Mouse (Mus musculus) liver, embryonic 14.5 days (tissue): ENCODE measurements around the gene Ghitm. TPM values are rescaled to one million over a fixed set of nuclear protein-coding genes. Genes with fewer than 3 reads are reported as not detected.
"Not testable (repeated sequence)": the region's sequence is repeated elsewhere in the genome, so short reads cannot be mapped to it uniquely, and the experiment has no call there.

Source experiments
- ATAC-seq: fragments of 200-750 bp; cut with Nextera tagmentation; 2 replicates; pipeline ENCODE4 v1.8.0; 2017; ENCODE audit warnings: moderate number of reproducible peaks, mild to moderate bottlenecking, moderate library complexity; ENCODE audit not compliant: insufficient read depth
- DNase-seq, 3 experiments: peaks; one replicate each; pipeline ENCODE4 v3.0.0-alpha.2; 2012 to 2013; ENCODE audit warnings: low read depth in 3 of 3, low spot score in 3 of 3
- H3K27ac ChIP-seq: fragments of 300-500 bp; sonication (generic); 2 replicates; pipeline ENCODE4 v1.5.1; 2014; ENCODE audit warnings: moderate library complexity, mild to moderate bottlenecking, control low read depth, inconsistent platforms
- H3K27me3 ChIP-seq: fragments of 300-500 bp; sonication (generic); 2 replicates; pipeline ENCODE4 v1.6.1; 2014; ENCODE audit warnings: mild to moderate bottlenecking, low read length, moderate library complexity; ENCODE audit not compliant: control insufficient read depth, insufficient read depth
- H3K36me3 ChIP-seq: fragments of 300-500 bp; sonication (generic); replicated peaks from 2 replicates; pipeline ENCODE4 v1.6.1; 2014; ENCODE audit warnings: low read depth; ENCODE audit not compliant: control insufficient read depth, insufficient read depth
- H3K4me1 ChIP-seq, 2 experiments: fragments of 200-500 bp in 1 of 2; fragments of 300-500 bp in 1 of 2; sonication (generic) in 1 of 2; replicated peaks; 2 replicates each; pipeline ENCODE4 v1.6.1; 2012 to 2014; ENCODE audit warnings: antibody characterized with exemption in 1 of 2, inconsistent platforms in 1 of 2, low read length in 1 of 2; ENCODE audit not compliant: control insufficient read depth in 2 of 2, insufficient read depth in 2 of 2
- H3K4me2 ChIP-seq: fragments of 300-500 bp; sonication (generic); 2 replicates; pipeline ENCODE4 v1.6.1; 2014; ENCODE audit warnings: low read depth, mild to moderate bottlenecking, control low read depth, moderate library complexity
- H3K4me3 ChIP-seq, 2 experiments: fragments of 200-500 bp in 1 of 2; fragments of 300-500 bp in 1 of 2; sonication (generic) in 1 of 2; 2 replicates each; pipeline ENCODE4 v1.5.1; 2012 to 2014; ENCODE audit warnings: low read depth in 2 of 2, low read length in 2 of 2, mild to moderate bottlenecking in 2 of 2, control low read depth in 1 of 2, inconsistent platforms in 1 of 2, moderate library complexity in 1 of 2; ENCODE audit not compliant: insufficient read depth in 1 of 2
- H3K9ac ChIP-seq: fragments of 300-500 bp; sonication (generic); replicated peaks from 2 replicates; pipeline ENCODE4 v1.6.1; 2014; ENCODE audit warnings: mild to moderate bottlenecking, control low read depth, moderate library complexity
- H3K9me3 ChIP-seq: fragments of 300-500 bp; sonication (generic); 2 replicates; pipeline ENCODE4 v1.6.1; 2016; ENCODE audit warnings: low read length, mixed read lengths; ENCODE audit not compliant: control insufficient read depth
- CTCF ChIP-seq: IDR thresholded peaks from 2 replicates; pipeline ENCODE4 v1.5.1; 2016; ENCODE audit warnings: antibody characterized with exemption, low read depth, control low read depth
- EP300 ChIP-seq: IDR thresholded peaks from 2 replicates; pipeline ENCODE4 v1.6.1; 2016; ENCODE audit warnings: antibody characterized with exemption, low read depth
- WGBS: fragments of 180-500 bp; shearing (Covaris S2); extraction: QIAGEN DNeasy Blood & Tissue Kit; methylation state at CpG from one replicate; pipeline ENCODE4 v1.1.7; 2014; ENCODE audit not compliant: insufficient replicate concordance; 5-methylcytosine and 5-hydroxymethylcytosine counted together
- polyA plus RNA-seq, 2 experiments: library from polyadenylated mRNA; depleted of rRNA in 1 of 2; stranded (reverse) in 1 of 2; unstranded in 1 of 2; fragments of >200 nt; fragmentation: Nextera tagmentation in 1 of 2; extraction: Ambion mirVana in 1 of 2; gene quantifications; 2 replicates each; pipeline versions ENCODE4 v1.2.1 to v1.2.3; 2012 to 2014

Gene Ghitm
- polyA plus RNA-seq, 2 experiments: 88.4 to 231 TPM

DNA sequence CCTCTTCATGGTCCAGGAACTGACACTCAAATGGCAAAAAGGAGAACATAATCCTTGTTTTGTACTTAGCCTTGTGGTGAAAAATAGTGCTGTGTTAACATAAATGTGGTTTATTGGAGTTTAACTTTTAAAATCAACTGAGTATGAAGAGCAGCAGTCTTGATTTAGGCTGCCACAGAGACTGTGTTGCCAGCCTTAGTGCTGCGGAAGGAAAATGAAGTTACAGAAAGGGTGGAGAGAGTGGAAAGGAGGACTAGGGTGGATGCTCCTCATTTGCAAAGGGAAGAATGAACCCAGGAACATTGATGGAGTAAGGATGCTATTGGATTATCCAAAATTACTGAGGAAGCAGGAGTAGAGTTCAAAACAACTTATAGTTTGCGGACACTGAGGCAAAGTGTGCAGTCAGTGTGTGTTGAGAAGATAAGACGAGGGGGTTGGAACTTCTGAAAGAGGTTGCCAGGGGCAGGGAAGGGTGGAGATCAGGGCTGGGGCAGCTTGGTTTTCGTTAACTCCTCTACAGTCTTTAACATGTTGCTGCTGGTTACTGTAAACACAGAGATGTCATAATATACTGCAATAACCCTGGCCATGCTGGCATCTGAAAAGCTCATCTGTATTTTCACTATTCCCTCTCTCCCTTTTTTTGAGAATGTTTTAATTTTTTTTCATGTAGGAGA, 28.3 kb upstream of the Ghitm start:
- WGBS: 28% methylated on average over 4 of the region's 4 CpGs
- H3K4me2 ChIP-seq: peak overlapping the region; percentile 62
- peaks cover 29 to 32% of the 10 kb centered on the region in 2 experiments for H3K4me1 ChIP-seq
- H3K9ac ChIP-seq: peak overlapping the region; percentile 54
- H3K27me3 ChIP-seq: no peaks in the 10 kb centered on the region
- H3K27ac ChIP-seq: peak overlapping the region; percentile 87
- H3K9me3 ChIP-seq: no peaks in the 10 kb centered on the region
- peak; percentile 97 for ATAC-seq
- H3K4me3 ChIP-seq: peak overlapping the region in 1 of 2 experiments; percentile 18; a peak in 1 of 4 replicates
- TF ChIP-seq EP300 (peak; percentile 78), CTCF (no peak)
- no peaks in the 10 kb centered on the region for H3K36me3 ChIP-seq
- peak; percentile 53 to 74 (median 59) for DNase-seq

DNA sequence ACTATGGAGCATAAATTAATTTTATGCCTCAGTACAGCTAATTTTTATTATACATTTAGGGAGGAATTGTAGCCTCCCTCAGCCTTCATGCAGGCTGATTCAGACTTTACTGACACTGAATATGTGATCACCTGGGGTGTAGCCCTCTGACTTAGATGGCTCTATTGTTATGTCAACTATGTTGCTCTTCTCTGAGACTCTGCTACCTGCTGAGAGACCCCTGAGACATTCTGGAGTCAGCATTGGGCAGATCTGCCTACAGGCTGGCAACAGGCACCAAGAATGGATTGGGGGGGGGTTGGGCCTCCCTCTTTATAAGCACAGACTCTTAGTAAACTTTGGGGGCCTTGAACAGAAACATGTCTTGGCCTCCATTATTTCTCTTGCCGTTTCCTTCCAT, 19.3 kb upstream of the Ghitm start:
- Histone ChIP-seq H3K9ac (no peak overlapping the region), H3K9me3 (no peaks in the 10 kb centered on the region), H3K27ac (no peak overlapping the region), H3K27me3 (no peaks in the 10 kb centered on the region), H3K4me2 (no peak overlapping the region), H3K4me1 (no peaks in the 10 kb centered on the region), H3K36me3 (no peaks in the 10 kb centered on the region), H3K4me3 (no peak overlapping the region)
- DNase-seq: no peak
- WGBS: 46% methylated on average over 1 of the region's 1 CpGs
- TF ChIP-seq EP300 (no peak), CTCF (no peak)
- no peak for ATAC-seq

DNA sequence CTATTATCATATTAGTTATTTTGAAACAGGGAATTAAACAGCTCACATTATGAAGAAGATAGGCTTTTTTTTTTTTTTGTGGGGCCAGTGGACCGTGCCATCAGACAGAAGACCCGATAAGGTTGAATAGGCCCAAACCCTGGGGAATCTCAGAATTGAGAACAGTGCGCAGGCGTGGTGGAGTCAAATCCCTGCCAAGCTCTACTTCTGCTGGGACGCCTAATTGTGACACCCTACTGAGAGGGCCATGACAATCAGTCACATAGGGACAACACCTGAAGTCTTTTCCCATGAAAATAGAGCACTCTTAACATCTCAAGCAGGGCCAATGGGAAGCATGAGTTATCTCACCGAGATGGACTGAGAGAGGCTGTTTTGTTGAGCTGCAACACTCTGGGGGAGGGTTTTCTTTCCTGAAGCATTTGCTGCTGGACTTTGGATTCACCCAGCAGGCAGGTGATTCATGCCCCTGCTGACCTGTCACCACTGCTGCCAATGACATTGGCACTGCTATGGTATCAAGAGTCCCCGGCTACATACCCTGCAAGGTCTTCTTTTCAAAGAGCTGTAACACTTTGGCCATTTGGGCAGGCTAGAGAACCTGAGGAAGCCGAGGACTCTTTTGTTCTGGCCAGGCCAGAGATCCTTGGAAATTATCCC, 4.1 kb upstream of the Ghitm start:
- Histone ChIP-seq H3K9me3 (no peaks in the 10 kb centered on the region), H3K27ac (no peak overlapping the region), H3K27me3 (no peaks in the 10 kb centered on the region), H3K4me3 (no peak overlapping the region), H3K4me1 (no peaks in the 10 kb centered on the region; a peak in 1 of 4 replicates), H3K9ac (no peak overlapping the region), H3K4me2 (no peak overlapping the region), H3K36me3 (no peaks in the 10 kb centered on the region)
- 71% methylated on average over 8 of the region's 8 CpGs for WGBS
- no peak for TF ChIP-seq EP300
- no peak for TF ChIP-seq CTCF
- ATAC-seq (no peak), DNase-seq (no peak)

DNA sequence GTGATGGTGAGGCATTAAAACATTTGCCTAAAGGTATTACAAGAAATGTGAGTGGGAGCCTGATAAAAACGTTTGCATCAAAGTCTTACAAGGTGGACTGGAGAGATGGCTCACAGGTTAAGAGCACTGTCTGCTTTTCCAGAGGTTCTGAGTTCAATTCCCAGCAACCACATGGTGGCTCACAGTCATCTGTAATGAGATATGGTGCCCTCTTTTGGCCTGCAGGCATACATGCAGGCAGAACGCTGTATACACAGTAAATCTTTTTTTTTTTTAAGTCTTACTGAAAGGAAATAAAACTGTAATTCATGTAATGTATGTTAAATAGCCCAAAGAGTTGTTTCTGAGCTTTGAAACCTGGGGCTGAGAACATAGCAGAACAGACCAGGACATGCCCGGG, 2.5 kb upstream of the Ghitm start:
- not testable (repeated sequence) for H3K4me2 ChIP-seq, H3K4me3 ChIP-seq, H3K27ac ChIP-seq, H3K9me3 ChIP-seq, ATAC-seq, DNase-seq, H3K36me3 ChIP-seq, H3K4me1 ChIP-seq, H3K27me3 ChIP-seq, H3K9ac ChIP-seq
- 57% methylated on average over 2 of the region's 3 CpGs for WGBS
- peak; percentile 54 for TF ChIP-seq CTCF

DNA sequence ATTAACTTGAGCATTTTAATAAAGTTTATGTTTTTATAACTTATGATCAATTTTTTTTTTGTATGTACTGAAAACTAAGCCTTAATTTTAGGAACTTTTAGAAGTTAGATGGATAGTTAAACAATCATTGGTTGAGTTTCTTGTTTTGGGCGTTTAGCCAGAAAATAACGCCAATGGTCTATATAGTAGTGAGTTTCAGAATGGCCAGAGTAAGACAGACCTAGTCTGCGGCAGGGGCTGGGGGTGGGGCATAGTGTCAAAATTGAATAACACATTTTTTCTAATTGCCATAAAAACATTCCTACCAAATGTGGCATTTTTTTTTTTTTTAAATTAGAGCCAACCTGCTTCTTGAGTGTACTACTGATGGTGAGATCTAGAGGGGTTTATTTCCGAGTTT, 1.0 kb upstream of the Ghitm start:
- 71% methylated on average over 4 of the region's 4 CpGs for WGBS
- Histone ChIP-seq H3K27me3 (no peaks in the 10 kb centered on the region), H3K4me2 (peak overlapping the region; percentile 11; the same call in 1 of the 2 replicates), H3K4me3 (no peak overlapping the region), H3K9ac (no peak overlapping the region), H3K4me1 (peaks cover 0 to 2% of the 10 kb centered on the region in 2 experiments; a peak in 2 of 4 replicates), H3K27ac (no peak overlapping the region), H3K36me3 (peaks cover 23% of the 10 kb centered on the region), H3K9me3 (no peaks in the 10 kb centered on the region)
- DNase-seq (no peak), ATAC-seq (no peak)
- TF ChIP-seq CTCF (no peak), EP300 (no peak)
